Mouse (Mus musculus) hindbrain, embryonic 10.5 days (tissue): ENCODE results near the gene Clec4g. TPM values are rescaled to one million over a fixed set of nuclear protein-coding genes. Genes with fewer than 3 reads are reported as not detected.
"Not testable (repeated sequence)": the region's sequence is repeated elsewhere in the genome, so short reads cannot be mapped to it uniquely, and the experiment has no call there.

Source experiments
- DNase-seq: peaks from one replicate; pipeline ENCODE4 v3.0.0-alpha.2; 2017; ENCODE audit warnings: low spot score
- H3K27ac ChIP-seq: fragments of 300-500 bp; sonication (generic); 2 replicates; pipeline ENCODE4 v1.5.1; 2016; ENCODE audit warnings: mild to moderate bottlenecking, moderate library complexity
- H3K27me3 ChIP-seq: fragments of 300-500 bp; sonication (generic); 2 replicates; pipeline ENCODE4 v1.6.1; 2016; ENCODE audit warnings: mild to moderate bottlenecking; ENCODE audit not compliant: poor library complexity, insufficient read depth, severe bottlenecking
- H3K36me3 ChIP-seq: fragments of 300-500 bp; sonication (generic); 2 replicates; pipeline ENCODE4 v1.6.1; 2016; ENCODE audit warnings: mild to moderate bottlenecking, moderate library complexity
- H3K4me1 ChIP-seq: fragments of 300-500 bp; sonication (generic); replicated peaks from 2 replicates; pipeline ENCODE4 v1.6.1; 2016; ENCODE audit warnings: mild to moderate bottlenecking
- H3K4me3 ChIP-seq: fragments of 300-500 bp; sonication (generic); 2 replicates; pipeline ENCODE4 v1.5.1; 2016; ENCODE audit warnings: mild to moderate bottlenecking, moderate library complexity
- H3K9me3 ChIP-seq: fragments of 300-500 bp; sonication (generic); 2 replicates; pipeline ENCODE4 v1.6.1; 2016; ENCODE audit warnings: mild to moderate bottlenecking, moderate library complexity
- WGBS: fragments of 180-500 bp; shearing (Covaris S2); methylation state at CpG from one replicate; pipeline ENCODE4 v1.1.7; 2016; 5-methylcytosine and 5-hydroxymethylcytosine counted together
- polyA plus RNA-seq: library from polyadenylated mRNA; unstranded; fragments of >200 nt; fragmentation: Nextera tagmentation; extraction: Ambion mirVana; gene quantifications from 2 replicates; pipeline ENCODE4 v1.2.1, GENCODE M21; 2016

The Clec4g gene
- polyA plus RNA-seq, result not detected in 2 replicates

DNA sequence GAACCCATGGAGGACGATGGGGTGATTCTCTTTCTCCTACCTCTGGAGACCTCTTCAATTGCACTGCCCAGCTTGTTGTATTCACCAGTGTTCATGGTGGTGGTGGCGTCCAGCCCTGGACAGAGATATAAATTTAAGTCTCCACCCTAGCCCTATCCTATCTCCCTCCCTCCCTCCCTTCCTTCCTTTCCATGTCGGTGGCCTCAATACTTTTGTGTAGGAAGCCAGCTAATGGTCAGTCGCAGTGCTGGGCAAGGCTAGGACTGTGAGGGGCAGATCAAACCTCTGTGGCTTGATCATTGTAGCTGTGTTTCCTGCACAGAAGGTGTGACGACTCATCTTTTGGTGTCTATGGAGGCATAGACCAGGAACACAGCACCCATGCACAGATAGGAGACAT lies at the start of gene Clec4g:
Gene Clec4g (minus strand): TSS at position 101 of the 400 bp plus-strand sequence.
- no peaks in the 10 kb centered on the region for H3K27me3 ChIP-seq
- H3K9me3 ChIP-seq, result no peaks in the 10 kb centered on the region
- 82% methylated on average over 5 of the region's 5 CpGs for WGBS
- no peak within 1 kb of the TSS for H3K4me3 ChIP-seq
- 0 out of 2 replicates have a peak, but pooled peaks cover 3% of the 10 kb centered on the region for H3K4me1 ChIP-seq
- H3K27ac ChIP-seq, result no peak within 1 kb of the TSS
- H3K36me3 ChIP-seq, result no peaks in the 10 kb centered on the region
- DNase-seq, result no peak

DNA sequence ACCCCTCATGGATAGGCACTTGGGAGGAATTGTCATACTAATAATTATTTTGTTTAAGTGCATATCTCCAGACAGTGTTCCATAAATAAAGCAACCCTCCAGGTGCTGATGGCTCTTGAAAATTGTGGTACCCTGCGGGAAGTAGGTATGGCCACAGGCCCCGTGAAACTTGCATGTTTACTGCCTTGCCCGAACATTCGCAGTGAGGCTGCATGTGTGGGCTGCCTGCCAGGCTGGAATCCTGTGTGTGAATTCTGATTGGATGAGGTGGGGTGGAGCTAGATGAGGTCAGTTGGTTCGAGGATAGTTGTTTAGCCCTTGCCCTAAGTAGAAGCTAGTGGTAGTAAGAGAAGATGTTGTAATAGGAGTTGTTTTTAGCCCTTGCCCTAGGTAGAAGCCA lies 48.2 kb upstream of the Clec4g start:
- not testable (repeated sequence) for H3K4me1 ChIP-seq, H3K36me3 ChIP-seq, H3K4me3 ChIP-seq, H3K27ac ChIP-seq, DNase-seq, H3K27me3 ChIP-seq
- peaks cover 53% of the 10 kb centered on the region for H3K9me3 ChIP-seq
- WGBS, result 84% methylated on average over 5 of the region's 5 CpGs

- peaks cover 32% of the 10 kb centered on the region for H3K9me3 ChIP-seq
- H3K4me1 ChIP-seq, result no peaks in the 10 kb centered on the region
- no peaks in the 10 kb centered on the region for H3K36me3 ChIP-seq
- no peak overlapping the region for H3K27ac ChIP-seq
- peak; percentile 100 for DNase-seq
- WGBS, result 75% methylated on average over 18 of the region's 18 CpGs
- no peak overlapping the region for H3K4me3 ChIP-seq
- H3K27me3 ChIP-seq, result no peaks in the 10 kb centered on the region
Observed at GRCm38 (mm10) chr8:3754261-3754850, 33.9 kb upstream of the Clec4g start.

DNA sequence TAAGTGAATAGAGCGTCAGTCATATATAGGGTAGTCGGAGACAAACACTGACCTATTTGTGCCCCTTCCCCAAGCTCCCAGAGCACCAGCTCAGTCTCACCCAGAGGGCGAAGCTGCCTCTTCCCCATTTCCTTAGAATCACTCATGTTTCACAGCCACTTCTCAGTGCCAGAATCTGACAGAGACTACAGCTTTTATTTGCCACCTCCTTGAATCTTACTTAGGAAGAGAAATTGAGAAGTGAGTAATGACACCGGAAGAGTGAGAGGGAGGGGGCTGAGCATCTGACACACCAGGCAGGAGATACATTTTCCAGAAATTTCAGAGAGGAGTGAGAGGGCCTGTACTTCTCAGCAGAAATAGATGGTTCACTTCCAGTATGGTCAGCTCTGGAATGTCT lies 28.3 kb upstream of the Clec4g start, which contains the start of gene Cd209a:
Gene Cd209a (minus strand): TSS at position 224 of the 400 bp plus-strand sequence.
- Histone ChIP-seq H3K4me3 (no peak within 1 kb of the TSS), H3K9me3 (peaks cover 50% of the 10 kb centered on the region), H3K27ac (no peak within 1 kb of the TSS), H3K36me3 (no peaks in the 10 kb centered on the region), H3K4me1 (no peaks in the 10 kb centered on the region), H3K27me3 (no peaks in the 10 kb centered on the region)
- no peak for DNase-seq
- 87% methylated on average over 4 of the region's 4 CpGs for WGBS

DNA sequence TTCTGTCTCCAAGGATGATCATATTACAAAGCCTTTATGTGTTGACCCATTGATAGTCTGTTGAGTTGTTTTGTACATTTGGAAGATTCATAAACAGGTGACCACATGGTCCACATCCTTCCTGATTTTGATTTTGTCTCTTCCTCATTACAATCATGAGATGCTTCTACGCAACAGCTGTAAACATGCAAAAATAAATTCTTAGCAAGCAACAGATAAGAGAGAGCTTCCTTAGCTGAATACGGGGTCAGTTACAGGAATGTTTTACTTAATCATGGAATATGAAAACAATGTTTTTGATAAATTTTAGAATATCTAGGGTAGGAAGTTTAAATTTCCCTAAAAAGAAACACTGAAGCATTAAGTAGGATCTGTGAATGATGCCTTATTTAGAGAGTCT lies 16.5 kb upstream of the Clec4g start:
- H3K4me3 ChIP-seq, result no peak overlapping the region
- no peak overlapping the region for H3K27ac ChIP-seq
- no peaks in the 10 kb centered on the region for H3K4me1 ChIP-seq
- H3K9me3 ChIP-seq, result no peaks in the 10 kb centered on the region
- WGBS, result 88% methylated on average over 2 of the region's 2 CpGs
- H3K27me3 ChIP-seq, result no peaks in the 10 kb centered on the region
- no peak for DNase-seq
- no peaks in the 10 kb centered on the region for H3K36me3 ChIP-seq

GRCm38 (mm10) chr8:3735599-3735998 lies 15.1 kb upstream of the Clec4g start:
- H3K4me3 ChIP-seq, result no peak overlapping the region
- no peak for DNase-seq
- H3K36me3 ChIP-seq, result no peaks in the 10 kb centered on the region
- no peaks in the 10 kb centered on the region for H3K4me1 ChIP-seq
- no peaks in the 10 kb centered on the region for H3K27me3 ChIP-seq
- H3K9me3 ChIP-seq, result no peaks in the 10 kb centered on the region
- no peak overlapping the region for H3K27ac ChIP-seq
- 90% methylated on average over 2 of the region's 2 CpGs for WGBS

- peaks cover under 1% of the 10 kb centered on the region; the same call in 1 of the 2 replicates for H3K9me3 ChIP-seq
- no peaks in the 10 kb centered on the region for H3K4me1 ChIP-seq
- H3K36me3 ChIP-seq, result no peaks in the 10 kb centered on the region
- no peak for DNase-seq
- 48% methylated on average over 1 of the region's 1 CpGs for WGBS
- no peaks in the 10 kb centered on the region for H3K27me3 ChIP-seq
- H3K4me3 ChIP-seq, result no peak overlapping the region
- H3K27ac ChIP-seq, result no peak overlapping the region
Observed at GRCm38 (mm10) chr8:3734084-3734483, 13.6 kb upstream of the Clec4g start.

GRCm38 (mm10) chr8:3721041-3721440 lies 590 bp upstream of the Clec4g start:
- no peaks in the 10 kb centered on the region for H3K9me3 ChIP-seq
- H3K27ac ChIP-seq, result no peak overlapping the region
- 0 out of 2 replicates have a peak, but pooled peaks cover 3% of the 10 kb centered on the region for H3K4me1 ChIP-seq
- no peak overlapping the region for H3K4me3 ChIP-seq
- H3K27me3 ChIP-seq, result no peaks in the 10 kb centered on the region
- H3K36me3 ChIP-seq, result no peaks in the 10 kb centered on the region
- no peak for DNase-seq
- WGBS, result 69% methylated on average over 1 of the region's 1 CpGs

- H3K27me3 ChIP-seq, result no peaks in the 10 kb centered on the region
- DNase-seq, result peak; percentile 58
- H3K4me1 ChIP-seq, result 0 out of 2 replicates have a peak, but pooled peaks cover 3% of the 10 kb centered on the region
- no peak overlapping the region for H3K27ac ChIP-seq
- no peaks in the 10 kb centered on the region for H3K36me3 ChIP-seq
- H3K4me3 ChIP-seq, result no peak overlapping the region
- H3K9me3 ChIP-seq, result no peaks in the 10 kb centered on the region
- WGBS, result 17% methylated on average over 14 of the region's 14 CpGs
Observed at GRCm38 (mm10) chr8:3718559-3718958, 1.9 kb downstream of the Clec4g start.

GRCm38 (mm10) chr8:3717321-3717954 lies 3.0 kb downstream of the Clec4g start:
- no peak for DNase-seq
- 0 out of 2 replicates have a peak, but pooled peaks cover 3% of the 10 kb centered on the region for H3K4me1 ChIP-seq
- WGBS, result 85% methylated on average over 12 of the region's 12 CpGs
- H3K27me3 ChIP-seq, result no peaks in the 10 kb centered on the region
- no peak overlapping the region for H3K4me3 ChIP-seq
- H3K9me3 ChIP-seq, result no peaks in the 10 kb centered on the region
- H3K36me3 ChIP-seq, result no peaks in the 10 kb centered on the region
- no peak overlapping the region for H3K27ac ChIP-seq

DNA sequence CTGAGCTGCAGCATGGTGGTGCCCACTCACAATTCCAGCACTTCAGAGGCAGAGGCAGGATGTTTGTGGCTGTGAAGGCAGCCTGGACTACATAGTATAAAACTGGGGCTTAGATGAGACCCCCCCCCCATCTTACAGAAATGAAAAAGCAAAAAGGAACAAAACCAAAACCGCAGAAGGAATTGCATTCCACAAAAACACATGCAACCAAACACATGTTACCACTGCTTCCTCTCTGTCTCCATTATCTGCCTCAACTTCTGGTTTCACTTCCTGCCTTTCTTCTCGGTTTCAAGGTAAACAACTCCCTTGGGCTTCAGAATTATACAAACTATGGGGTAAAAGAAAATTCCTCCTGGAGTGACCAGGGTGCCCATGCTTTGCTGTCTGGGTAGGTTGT lies 8.8 kb downstream of the Clec4g start:
- DNase-seq, result no peak
- WGBS, result 65% methylated on average over 2 of the region's 2 CpGs

DNA sequence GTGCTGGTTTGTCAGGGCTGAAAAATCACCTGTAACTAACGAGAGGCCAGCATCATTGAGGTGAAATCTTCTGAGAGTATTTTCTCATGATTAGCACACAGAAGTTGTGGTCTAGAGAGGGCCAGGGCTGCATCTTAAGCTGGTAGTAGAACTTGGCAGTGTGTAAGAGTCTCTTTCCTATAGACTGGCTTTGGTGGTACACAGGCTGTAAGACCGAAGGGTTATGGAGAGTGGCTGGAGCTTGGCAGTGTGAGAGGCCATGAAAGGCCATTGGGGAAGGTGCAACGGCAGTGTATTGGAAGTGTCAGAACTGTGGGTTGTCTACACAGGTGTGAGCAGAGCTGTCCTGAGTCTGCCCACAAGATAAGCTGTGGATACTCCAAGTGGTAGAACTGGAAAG lies 10.1 kb downstream of the Clec4g start:
- H3K27ac ChIP-seq, result no peak overlapping the region
- WGBS, result 88% methylated on average over 3 of the region's 3 CpGs
- no peaks in the 10 kb centered on the region for H3K4me1 ChIP-seq

More for the DNA sequence above, 8.8 kb downstream of the Clec4g start:
- Histone ChIP-seq H3K9me3 (no peaks in the 10 kb centered on the region), H3K4me1 (no peaks in the 10 kb centered on the region), H3K36me3 (no peaks in the 10 kb centered on the region), H3K4me3 (no peak overlapping the region), H3K27me3 (no peaks in the 10 kb centered on the region), H3K27ac (no peak overlapping the region)

GRCm38 (mm10) chr8:3707611-3708010 lies 12.8 kb downstream of the Clec4g start:
- no peaks in the 10 kb centered on the region for H3K36me3 ChIP-seq
- 66% methylated on average over 7 of the region's 7 CpGs for WGBS
- H3K9me3 ChIP-seq, result no peaks in the 10 kb centered on the region
- H3K4me1 ChIP-seq, result no peaks in the 10 kb centered on the region
- H3K4me3 ChIP-seq, result no peak overlapping the region
- no peaks in the 10 kb centered on the region for H3K27me3 ChIP-seq
- H3K27ac ChIP-seq, result no peak overlapping the region
- DNase-seq, result no peak

More for the DNA sequence above, 10.1 kb downstream of the Clec4g start:
- Histone ChIP-seq H3K27me3 (no peaks in the 10 kb centered on the region), H3K9me3 (no peaks in the 10 kb centered on the region), H3K36me3 (no peaks in the 10 kb centered on the region), H3K4me3 (no peak overlapping the region)
- DNase-seq, result no peak
